In the genomic region with DNA sequence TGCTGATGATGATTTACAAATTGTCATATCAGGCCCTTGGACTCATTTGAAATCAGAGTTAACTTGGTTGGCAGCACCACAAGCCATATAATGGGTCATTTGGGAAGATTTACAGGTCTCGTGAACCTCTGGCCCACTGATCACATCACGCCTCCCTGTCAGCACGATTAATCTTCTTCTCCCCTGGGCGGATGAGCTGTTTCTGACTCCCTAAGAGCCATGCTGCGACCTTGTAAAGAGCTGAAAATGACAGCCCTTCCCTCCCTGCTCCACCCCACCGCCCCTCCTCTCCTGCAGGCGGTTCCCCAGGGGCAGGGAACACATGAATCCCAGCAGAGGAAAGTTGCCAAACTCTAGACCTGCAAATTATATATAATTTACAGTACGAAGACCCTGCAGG, we compare ENCODE assay signal across 39 mouse cellular contexts. TPM values are rescaled to one million over a fixed set of nuclear protein-coding genes. Genes with fewer than 3 reads are reported as not detected.
DNase-seq lines count a peak whose midpoint lies in the region; ATAC-seq and TF ChIP-seq lines count a peak whose summit lies in the region.
"Had no signal": no experiment of that assay in that cellular context is flagged by ENCODE, and none has a peak within 500 bp of the region (broad histone marks: within the 10 kb centered on the region; RNA-seq: fewer than 3 reads in every experiment).

No protein-coding gene starts in this region.

- no peak overlapping the region for H3K4me3 ChIP-seq in kidney, embryonic 16.5 days (ENCODE audit: low read length)
- no peak overlapping the region for H3K4me3 ChIP-seq in forebrain, postnatal 0 days (ENCODE audit: low read depth, low read length)
- H3K4me3 ChIP-seq: embryonic facial prominence, embryonic 12.5 days; forebrain, embryonic 10.5 days; forebrain, embryonic 15.5 days; gastrocnemius, adult 2 months; heart, adult 2 months; heart, embryonic 13.5 days; layer of hippocampus, adult 2 months; limb, embryonic 13.5 days; midbrain, embryonic 12.5 days; myocyte; neural tube, embryonic 12.5 days had no signal

- ATAC-seq in kidney, embryonic 16.5 days (ENCODE audit: low FRiP score, low TSS enrichment) = peak; percentile 65; the same call in 1 of the 2 replicates
- no peak for ATAC-seq in forebrain, postnatal 0 days
- ATAC-seq: forebrain, embryonic 15.5 days; intestine, postnatal 0 days had no signal

- H3K4me1 ChIP-seq in kidney, embryonic 16.5 days (ENCODE audit: insufficient read depth, low read length) = no peaks in the 10 kb centered on the region
- H3K4me1 ChIP-seq in forebrain, postnatal 0 days (ENCODE audit: insufficient read depth) = no peaks in the 10 kb centered on the region
- H3K4me1 ChIP-seq: embryonic facial prominence, embryonic 12.5 days; forebrain, embryonic 10.5 days; forebrain, embryonic 15.5 days; heart, embryonic 13.5 days; midbrain, embryonic 12.5 days; neural tube, embryonic 12.5 days had no signal

- TF ChIP-seq CTCF in forebrain, postnatal 0 days (IDR thresholded peaks at IDR 0.05; ENCODE audit: low read depth) = no peak

- no peak overlapping the region for H3K9ac ChIP-seq in kidney, embryonic 16.5 days (replicated peaks; ENCODE audit: low read length)
- H3K9ac ChIP-seq in forebrain, postnatal 0 days = no peak overlapping the region
- H3K9ac ChIP-seq: embryonic facial prominence, embryonic 12.5 days; forebrain, embryonic 15.5 days; heart, embryonic 13.5 days; hindbrain, embryonic 14.5 days; limb, embryonic 13.5 days; midbrain, embryonic 12.5 days; neural tube, embryonic 12.5 days had no signal

- H3K4me2 ChIP-seq in kidney, embryonic 16.5 days (replicated peaks; ENCODE audit: low read depth, low read length) = no peak overlapping the region
- H3K4me2 ChIP-seq in forebrain, postnatal 0 days (ENCODE audit: low read depth) = no peak overlapping the region
- H3K4me2 ChIP-seq: embryonic facial prominence, embryonic 12.5 days; forebrain, embryonic 15.5 days; heart, embryonic 13.5 days; hindbrain, embryonic 14.5 days; limb, embryonic 13.5 days; liver, embryonic 11.5 days; midbrain, embryonic 12.5 days; neural tube, embryonic 12.5 days had no signal

- H3K36me3 ChIP-seq in kidney, embryonic 16.5 days (ENCODE audit: insufficient read depth, low read length) = no peaks in the 10 kb centered on the region
- H3K36me3 ChIP-seq in forebrain, postnatal 0 days (ENCODE audit: insufficient read depth) = no peaks in the 10 kb centered on the region
- H3K36me3 ChIP-seq: embryonic facial prominence, embryonic 12.5 days; forebrain, embryonic 10.5 days; forebrain, embryonic 15.5 days; heart, embryonic 13.5 days; limb, embryonic 13.5 days; midbrain, embryonic 12.5 days; neural tube, embryonic 12.5 days had no signal

- 9% methylated on average over 8 of the region's 8 CpGs for WGBS in kidney, embryonic 16.5 days
- WGBS in forebrain, postnatal 0 days = 67% methylated on average over 8 of the region's 8 CpGs

- no peaks in the 10 kb centered on the region for H3K27me3 ChIP-seq in kidney, embryonic 16.5 days (ENCODE audit: insufficient read depth, low read length)
- H3K27me3 ChIP-seq in forebrain, postnatal 0 days (ENCODE audit: insufficient read depth, low read length) = no peaks in the 10 kb centered on the region
- H3K27me3 ChIP-seq: embryonic facial prominence, embryonic 12.5 days; forebrain, embryonic 15.5 days; heart, embryonic 13.5 days; limb, embryonic 13.5 days; midbrain, embryonic 12.5 days; neural tube, embryonic 12.5 days had no signal

- no peaks in the 10 kb centered on the region for H3K9me3 ChIP-seq in kidney, embryonic 16.5 days (ENCODE audit: low read length)
- H3K9me3 ChIP-seq in forebrain, postnatal 0 days (ENCODE audit: low read length) = 0 out of 2 replicates have a peak, but pooled peaks cover 3% of the 10 kb centered on the region
- H3K9me3 ChIP-seq: embryonic facial prominence, embryonic 12.5 days; forebrain, embryonic 15.5 days; heart, embryonic 13.5 days; midbrain, embryonic 12.5 days; neural tube, embryonic 12.5 days had no signal

- no peak for DNase-seq in kidney, adult 18-20 months
- DNase-seq in adrenal gland, adult 2 months = peak; percentile 80
- peak; percentile 62 for DNase-seq in adrenal gland, postnatal 10 days
- peak; percentile 27 for DNase-seq in embryo, embryonic 11 days
- DNase-seq in forebrain, postnatal 0 days = no peak
- DNase-seq in ovary, adult 18-20 months (ENCODE audit: low spot score) = no peak
- DNase-seq: B cell, adult 2 months; cerebellum, adult 2 months; cerebellum, postnatal 25 days; gastrocnemius, adult 2 months; heart, adult 2 months; heart, postnatal 10 days; lung, postnatal 36 days; right cerebral cortex, postnatal 4 days; thymus, adult 2 months; thymus, postnatal 36 days had no signal

- H3K27ac ChIP-seq in kidney, embryonic 16.5 days (ENCODE audit: low read length) = no peak overlapping the region
- no peak overlapping the region for H3K27ac ChIP-seq in forebrain, postnatal 0 days (ENCODE audit: low read depth, low read length)
- H3K27ac ChIP-seq: embryonic facial prominence, embryonic 12.5 days; forebrain, embryonic 10.5 days; forebrain, embryonic 15.5 days; gastrocnemius, adult 2 months; heart, adult 2 months; heart, embryonic 13.5 days; hindbrain, embryonic 14.5 days; layer of hippocampus, adult 2 months; limb, embryonic 13.5 days; midbrain, embryonic 12.5 days; neural tube, embryonic 12.5 days had no signal

RNA-seq across cellular contexts. Expression of gene Gm853, which starts 14.2 kb away (rescaled TPM):
- polyA plus RNA-seq in kidney, embryonic 16.5 days (2015; fragmentation: Nextera tagmentation; extraction: Ambion mirVana) = 1.2 and 2.6 TPM in 2 replicates
- not detected for total RNA-seq in adrenal gland, adult 2 months (2021)
- polyA plus RNA-seq in adrenal gland, adult 2 months (2012; rRNA removed) = not detected in 2 replicates
- not detected for total RNA-seq in adrenal gland, postnatal 10 days (2021)
- 0.08 TPM in 1 of 2 replicates, not detected in the other for total RNA-seq in forebrain, postnatal 0 days (2014; rRNA removed)
- polyA plus RNA-seq in forebrain, postnatal 0 days (2015; fragmentation: Nextera tagmentation; extraction: Ambion mirVana) = 0.08 and 0.28 TPM in 2 replicates
- total RNA-seq: adrenal gland, postnatal 4 days; gastrocnemius, adult 2 months; gastrocnemius, postnatal 4 days; heart, adult 2 months; heart, postnatal 10 days; hematopoietic stem cell, adult 5-6 weeks; left cerebral cortex, adult 8-10 months; left cerebral cortex, postnatal 36 days; megakaryocyte, adult 5-6 weeks had no signal
- polyA plus RNA-seq: embryonic facial prominence, embryonic 12.5 days; forebrain, embryonic 10.5 days; heart, adult 2 months; heart, embryonic 13.5 days; intestine, postnatal 0 days; limb, embryonic 13.5 days; liver, embryonic 11.5 days; liver, embryonic 16.5 days; lung, embryonic 16.5 days; midbrain, embryonic 12.5 days; midbrain, postnatal 0 days; myocyte; neural tube, embryonic 12.5 days; spleen, adult 2 months had no signal

RNA-seq across cellular contexts. Expression of gene Serinc2, which starts 42.6 kb away (rescaled TPM):
- 58.6 and 65.0 TPM in 2 replicates for polyA plus RNA-seq in kidney, embryonic 16.5 days (2015; fragmentation: Nextera tagmentation; extraction: Ambion mirVana)
- total RNA-seq in adrenal gland, adult 2 months (2021) = 1 to 10 TPM in 1 of 2 experiments, under 1 TPM in 1; 0.93 to 1.0 TPM
- polyA plus RNA-seq in adrenal gland, adult 2 months (2012; rRNA removed) = 6.2 and 7.1 TPM in 2 replicates
- 1 to 10 TPM; 2.9 to 5.1 TPM for total RNA-seq in adrenal gland, postnatal 10 days (2021)
- 12.7 and 14.0 TPM in 2 replicates for total RNA-seq in forebrain, postnatal 0 days (2014; rRNA removed)
- 22.5 and 24.2 TPM in 2 replicates for polyA plus RNA-seq in forebrain, postnatal 0 days (2015; fragmentation: Nextera tagmentation; extraction: Ambion mirVana)
- total RNA-seq: hematopoietic stem cell, adult 5-6 weeks had no signal

Comparison
In these comparisons a context has a peak if more than half of its experiments do, and no peak if none do; other contexts are left out.
1. DNase-seq: peak in adrenal gland, adult 2 months (single experiment), adrenal gland, postnatal 10 days (single experiment) and embryo, embryonic 11 days (single experiment); none in kidney, adult 18-20 months (single experiment), forebrain, postnatal 0 days (single experiment) and ovary, adult 18-20 months (single experiment).